8 mouse cellular contexts compared by ENCODE assay signal in genomic region chr13:56113431-56114248, GRCm38 (mm10). TPM values are rescaled to one million over a fixed set of nuclear protein-coding genes. Genes with fewer than 3 reads are reported as not detected.
A peak's percentile ranks its signal among the peaks of the same experiment; 100 is the strongest.
DNase-seq lines count a peak whose midpoint lies in the region; ATAC-seq lines count a peak whose summit lies in the region.

No protein-coding gene starts in this region.

- H3K27me3 ChIP-seq in hindbrain, embryonic 15.5 days = no peaks in the 10 kb centered on the region
- no peaks in the 10 kb centered on the region for H3K27me3 ChIP-seq in hindbrain, embryonic 12.5 days
- H3K27me3 ChIP-seq in heart, embryonic 10.5 days (ENCODE audit: insufficient read depth, poor library complexity, severe bottlenecking) = no peaks in the 10 kb centered on the region

- no peak overlapping the region for H3K4me2 ChIP-seq in hindbrain, embryonic 15.5 days
- no peak overlapping the region for H3K4me2 ChIP-seq in hindbrain, embryonic 12.5 days (replicated peaks)

- H3K9ac ChIP-seq in hindbrain, embryonic 15.5 days = no peak overlapping the region
- H3K9ac ChIP-seq in hindbrain, embryonic 12.5 days = no peak overlapping the region; the same call in 1 of the 2 replicates

- 66% methylated on average over 19 of the region's 19 CpGs for WGBS in hindbrain, embryonic 15.5 days
- WGBS in hindbrain, embryonic 12.5 days = 68% methylated on average over 19 of the region's 19 CpGs
- 56% methylated on average over 19 of the region's 19 CpGs for WGBS in heart, embryonic 10.5 days

- peak; percentile 49; the same call in 1 of the 2 replicates for ATAC-seq in hindbrain, embryonic 15.5 days (ENCODE audit: low FRiP score, low read depth)
- ATAC-seq in hindbrain, embryonic 12.5 days (ENCODE audit: low FRiP score) = no peak
- 0 out of 2 replicates have a peak, but pooled peaks have one; percentile 25 for ATAC-seq in monocyte, adult 5-6 weeks (replicated peaks; ENCODE audit: insufficient number of reproducible peaks, low FRiP score, low TSS enrichment, poor library complexity, severe bottlenecking)

- H3K4me1 ChIP-seq in hindbrain, embryonic 15.5 days (replicated peaks) = peaks cover 71% of the 10 kb centered on the region
- peaks cover 70% of the 10 kb centered on the region for H3K4me1 ChIP-seq in hindbrain, embryonic 12.5 days
- H3K4me1 ChIP-seq in heart, embryonic 10.5 days = peaks cover 98% of the 10 kb centered on the region

- H3K36me3 ChIP-seq in hindbrain, embryonic 15.5 days = no peaks in the 10 kb centered on the region
- H3K36me3 ChIP-seq in hindbrain, embryonic 12.5 days = peaks cover 27% of the 10 kb centered on the region
- peaks cover 40% of the 10 kb centered on the region for H3K36me3 ChIP-seq in heart, embryonic 10.5 days

- no peak overlapping the region for H3K4me3 ChIP-seq in hindbrain, embryonic 15.5 days
- H3K4me3 ChIP-seq in hindbrain, embryonic 12.5 days = no peak overlapping the region
- no peak overlapping the region for H3K4me3 ChIP-seq in heart, embryonic 10.5 days

- peak; percentile 35 to 37 for DNase-seq in cerebellum, postnatal 36 days
- DNase-seq in heart, embryonic 10.5 days (ENCODE audit: low spot score) = no peak
- DNase-seq in kidney, postnatal 14 days = peak; percentile 65
- DNase-seq in right cerebral cortex, postnatal 4 days = no peak
- DNase-seq in right cerebral cortex, postnatal 36 days (ENCODE audit: low spot score in 2 of 2) = no peak

- peak overlapping the region; percentile 36; the same call in 1 of the 2 replicates for H3K27ac ChIP-seq in hindbrain, embryonic 15.5 days (replicated peaks)
- H3K27ac ChIP-seq in hindbrain, embryonic 12.5 days = no peak overlapping the region
- peak overlapping the region; percentile 86 for H3K27ac ChIP-seq in heart, embryonic 10.5 days

- no peaks in the 10 kb centered on the region for H3K9me3 ChIP-seq in hindbrain, embryonic 15.5 days
- H3K9me3 ChIP-seq in hindbrain, embryonic 12.5 days (replicated peaks) = no peaks in the 10 kb centered on the region
- H3K9me3 ChIP-seq in heart, embryonic 10.5 days = no peaks in the 10 kb centered on the region

RNA-seq across cellular contexts. Expression of gene H2afy, which starts 22.5 kb away (rescaled TPM):
- polyA plus RNA-seq in hindbrain, embryonic 15.5 days (2015; fragmentation: Nextera tagmentation; extraction: Ambion mirVana) = 294 and 309 TPM in 2 replicates
- 491 and 497 TPM in 2 replicates for polyA plus RNA-seq in hindbrain, embryonic 12.5 days (2016; fragmentation: Nextera tagmentation; extraction: Ambion mirVana)
- 134 and 287 TPM in 2 replicates for polyA plus RNA-seq in heart, embryonic 10.5 days (2016; fragmentation: Nextera tagmentation; extraction: Ambion mirVana)
- total RNA-seq in monocyte, adult 5-6 weeks (2017) = 218 to 284 TPM (median 219 TPM) in 3 replicates

Comparison
In these comparisons a context has a peak if more than half of its experiments do, and no peak if none do; other contexts are left out.
1. DNase-seq: peak in cerebellum, postnatal 36 days (2 of 2) and kidney, postnatal 14 days (single experiment); none in heart, embryonic 10.5 days (single experiment), right cerebral cortex, postnatal 4 days (single experiment) and right cerebral cortex, postnatal 36 days (0 of 2).